Comparison of ENCODE assay signal across 9 mouse cellular contexts in the genomic region with DNA sequence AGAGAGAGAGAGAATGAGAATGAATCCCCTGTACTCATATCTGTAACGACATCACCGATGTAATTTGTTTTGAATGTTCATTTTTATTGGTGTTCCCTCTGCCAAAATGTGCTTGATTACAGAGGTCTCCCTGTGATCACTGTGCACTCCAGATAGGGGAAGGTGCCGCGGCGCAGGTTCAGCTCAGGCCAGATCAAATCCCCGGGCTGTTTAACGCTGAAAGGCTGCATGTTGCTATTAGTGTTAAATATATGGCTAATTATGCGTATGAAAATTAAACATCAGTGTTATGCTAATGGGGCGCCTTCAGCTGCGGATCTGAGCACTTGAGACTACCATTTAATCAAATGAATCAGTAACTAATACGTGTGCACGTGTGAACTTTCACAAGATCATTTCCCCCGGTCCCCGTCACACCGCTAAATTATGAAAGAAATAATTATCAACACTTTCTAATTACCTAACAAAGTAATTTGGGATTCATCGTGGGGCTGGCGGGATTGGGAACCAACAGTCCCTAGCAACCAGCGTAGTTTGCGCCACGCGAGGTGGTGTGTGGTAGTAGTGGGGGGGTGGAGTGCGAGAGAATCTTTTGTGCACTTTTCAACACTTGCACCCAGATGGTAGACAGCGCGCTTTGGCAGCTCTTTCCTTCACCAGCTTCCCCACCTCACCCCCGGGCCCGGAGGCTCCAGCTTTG. TPM values are rescaled to one million over a fixed set of nuclear protein-coding genes. Genes with fewer than 3 reads are reported as not detected.
A peak's percentile ranks its signal among the peaks of the same experiment; 100 is the strongest.
DNase-seq lines count a peak whose midpoint lies in the region; ATAC-seq and TF ChIP-seq lines count a peak whose summit lies in the region.
"Had no signal": no experiment of that assay in that cellular context is flagged by ENCODE, and none has a peak within 500 bp of the region (broad histone marks: within the 10 kb centered on the region; RNA-seq: fewer than 3 reads in every experiment).

A gene (plus strand): TSS at position 100 of the 700 bp plus-strand sequence.

- no peak within 1 kb of the TSS for H3K27ac ChIP-seq in gastrocnemius, adult 2 months
- H3K27ac ChIP-seq in forebrain, embryonic 12.5 days, result peak within 1 kb of the TSS; percentile 92
- H3K27ac ChIP-seq in neural tube, embryonic 13.5 days (replicated peaks), result no peak within 1 kb of the TSS

- under 1% methylated on average over 26 of the region's 26 CpGs for WGBS in forebrain, embryonic 12.5 days
- under 1% methylated on average over 26 of the region's 26 CpGs for WGBS in neural tube, embryonic 13.5 days

- peak within 1 kb of the TSS; percentile 67 for H3K4me3 ChIP-seq in gastrocnemius, adult 2 months
- H3K4me3 ChIP-seq in forebrain, embryonic 12.5 days (replicated peaks), result peak within 1 kb of the TSS; percentile 49
- peak within 1 kb of the TSS; percentile 39 for H3K4me3 ChIP-seq in neural tube, embryonic 13.5 days

- peak; percentile 51 for ATAC-seq in forebrain, embryonic 12.5 days (ENCODE audit: low FRiP score)
- ATAC-seq in neural tube, embryonic 13.5 days (ENCODE audit: low read depth), result no peak

- H3K36me3 ChIP-seq in forebrain, embryonic 12.5 days (replicated peaks), result no peaks in the 10 kb centered on the region
- no peaks in the 10 kb centered on the region for H3K36me3 ChIP-seq in neural tube, embryonic 13.5 days

- peak within 1 kb of the TSS; percentile 61 for H3K4me2 ChIP-seq in forebrain, embryonic 12.5 days
- H3K4me2 ChIP-seq in neural tube, embryonic 13.5 days, result peak within 1 kb of the TSS; percentile 64

- intact Hi-C loops in gastrocnemius, adult 2 months (cut with DNase I), result no loop called here

- no peaks in the 10 kb centered on the region for H3K9me3 ChIP-seq in forebrain, embryonic 12.5 days
- H3K9me3 ChIP-seq in neural tube, embryonic 13.5 days, result no peaks in the 10 kb centered on the region

- H3K4me1 ChIP-seq in forebrain, embryonic 12.5 days, result peaks cover 33% of the 10 kb centered on the region
- H3K4me1 ChIP-seq in neural tube, embryonic 13.5 days (replicated peaks), result peaks cover 23% of the 10 kb centered on the region

- DNase-seq in gastrocnemius, adult 2 months, result no peak
- DNase-seq in gastrocnemius, adult 18-20 months (ENCODE audit: low spot score), result no peak
- peak; percentile 28 to 38 for DNase-seq in B cell, adult 2 months
- no peak for DNase-seq in left cerebral cortex, adult 8-10 months (ENCODE audit: low spot score in 2 of 2)
- no peak for DNase-seq in c-Kit-positive CD71-positive TER-119-positive erythroid progenitor cells, embryonic 14.5 days (ENCODE audit: low spot score)
- no peak for DNase-seq in urinary bladder, postnatal 25 days (ENCODE audit: low spot score)

- H3K9ac ChIP-seq in forebrain, embryonic 12.5 days, result peak within 1 kb of the TSS; percentile 82
- H3K9ac ChIP-seq in neural tube, embryonic 13.5 days, result no peak within 1 kb of the TSS

- peaks cover 95% of the 10 kb centered on the region for H3K27me3 ChIP-seq in forebrain, embryonic 12.5 days
- peaks cover 99% of the 10 kb centered on the region for H3K27me3 ChIP-seq in neural tube, embryonic 13.5 days

- no peak for TF ChIP-seq CTCF in gastrocnemius, adult 2 months (IDR thresholded peaks at IDR 0.05)

RNA-seq across cellular contexts. Expression of the gene that starts here (rescaled TPM):
- total RNA-seq in gastrocnemius, adult 2 months (2021), result under 1 TPM in 1 of 2 experiments, not detected in 1; 0.11 TPM
- not detected for total RNA-seq in gastrocnemius, adult 18-20 months (2021)
- polyA plus RNA-seq in forebrain, embryonic 12.5 days (2016; fragmentation: Nextera tagmentation; extraction: Ambion mirVana), result 207 and 300 TPM in 2 replicates
- total RNA-seq in left cerebral cortex, adult 8-10 months (2022), result 10 to 100 TPM; 17.8 to 23.6 (median 19.4) TPM
- polyA plus RNA-seq in neural tube, embryonic 13.5 days (2015; fragmentation: Nextera tagmentation; extraction: Ambion mirVana), result 0.77 and 1.3 TPM in 2 replicates
- polyA plus RNA-seq: gonadal fat pad, adult 2 months had no signal

Comparison
In these comparisons a context has a peak if more than half of its experiments do, and no peak if none do; other contexts are left out.
1. RNA of the gene that starts here (total RNA-seq): 17.8 to 23.6 TPM in left cerebral cortex, adult 8-10 months; 0.11 TPM in gastrocnemius, adult 2 months and not detected in gastrocnemius, adult 18-20 months; every median in the first group is over 10 times any median in the second.
2. RNA of the gene that starts here (polyA plus RNA-seq): 207 to 300 TPM in forebrain, embryonic 12.5 days; 0.77 to 1.3 TPM in neural tube, embryonic 13.5 days; every median in the first group is over 10 times any median in the second.
3. DNase-seq: peak in B cell, adult 2 months (2 of 2); none in gastrocnemius, adult 2 months (single experiment), gastrocnemius, adult 18-20 months (single experiment), left cerebral cortex, adult 8-10 months (0 of 2), c-Kit-positive CD71-positive TER-119-positive erythroid progenitor cells, embryonic 14.5 days (single experiment) and urinary bladder, postnatal 25 days (single experiment).
4. Peak in every context shown above with its lines, with median percentiles within 50 percentile points of each other: H3K4me3 ChIP-seq.